5 mouse cellular contexts compared by ENCODE assay signal in genomic region chr13:90928266-90928665, GRCm38 (mm10). TPM values are rescaled to one million over a fixed set of nuclear protein-coding genes. Genes with fewer than 3 reads are reported as not detected.
"Had no signal": no experiment of that assay in that cellular context is flagged by ENCODE, and none has a peak within 500 bp of the region (broad histone marks: within the 10 kb centered on the region; RNA-seq: fewer than 3 reads in every experiment).

No protein-coding gene starts in this region.

RNA-seq across cellular contexts. Expression of gene Atp6ap1l, which starts 23.1 kb away (rescaled TPM):
- polyA plus RNA-seq: small intestine, adult 2 months; spleen, adult 2 months; stomach, embryonic 14.5 days; stomach, embryonic 15.5 days; stomach, embryonic 16.5 days had no signal
